Mouse (Mus musculus) Patski (cell line): ENCODE results near the gene Trp63. TPM values are rescaled to one million over a fixed set of nuclear protein-coding genes. Genes with fewer than 3 reads are reported as not detected.
A peak's percentile ranks its signal among the peaks of the same experiment; 100 is the strongest.

Experiments used
- ATAC-seq: fragments of 100-300 bp; one replicate; pipeline ENCODE4 v1.8.0; 2021
- CTCF ChIA-PET: fragments of 350-600 bp; sonication (Branson Sonifier 250); formaldehyde crosslinking; loops from one replicate; lab custom pipeline; 2022; ENCODE audit warnings: inconsistent platforms; lab: Charles Lee
- POLR2A ChIA-PET: fragments of 350-600 bp; sonication (Branson Sonifier 250); formaldehyde crosslinking; loops from one replicate; lab custom pipeline; 2022; ENCODE audit warnings: antibody characterized with exemption, inconsistent platforms; lab: Charles Lee
- DNase-seq: peaks from one replicate; pipeline ENCODE4 v3.0.0-alpha.2; 2011; ENCODE audit warnings: low read depth, low spot score
- H3K27me3 ChIP-seq: fragments of 371-371 bp; one replicate; pipeline ENCODE4 v1.5.1; 2021
- CTCF ChIP-seq: fragments of 100-300 bp; IDR thresholded peaks from one replicate; pipeline ENCODE4 v1.5.1; 2021
- in situ Hi-C: fragments of 300-500 bp; cut with MboI; formaldehyde crosslinking; loops from 3 replicates; pipeline ENCODE4 v1.11.1; 2018; ENCODE audit warnings: low pct_unique_long_range_greater_than_20kb, mixed read lengths
- polyA plus RNA-seq: library from polyadenylated mRNA; unstranded; gene quantifications from one replicate; pipeline ENCODE4 v1.2.3, GENCODE M21; 2021

Trp63 gene
- polyA plus RNA-seq, 1 experiment from 2014 or later = 0.03 TPM

- CTCF ChIA-PET = interaction anchor here (1.4 kb wide), 1 partner anchor 11 kb away, joined by 4 read pairs; no protein-coding TSS in a partner anchor
- ATAC-seq (no peak), DNase-seq (no peak)
- in situ Hi-C loops = no loop called here
- no peaks in the 10 kb centered on the region for H3K27me3 ChIP-seq
- TF ChIP-seq CTCF = no peak
- POLR2A ChIA-PET = interaction anchor here (0.9 kb wide), 1 partner anchor 108 kb away, joined by 3 read pairs; no protein-coding TSS in a partner anchor
These were observed 32.2 kb downstream of the Trp63 start for GRCm38 (mm10) chr16:25715790-25716189.

- POLR2A ChIA-PET = interaction anchor here (0.7 kb wide), 1 partner anchor 102 kb away, joined by 4 read pairs; no protein-coding TSS in a partner anchor
- no peaks in the 10 kb centered on the region for H3K27me3 ChIP-seq
- ATAC-seq = no peak
- in situ Hi-C loops = no loop called here
- no peak for TF ChIP-seq CTCF
- CTCF ChIA-PET = interaction anchor here (0.7 kb wide), 2 partner anchors 11 to 232 kb away, joined by 3 read pairs; no protein-coding TSS in a partner anchor
- no peak for DNase-seq
These were observed 39.6 kb downstream of the Trp63 start for GRCm38 (mm10) chr16:25723131-25723530.

GRCm38 (mm10) chr16:25727001-25727400, 43.4 kb downstream of the Trp63 start:
- POLR2A ChIA-PET = no interaction called here
- CTCF ChIA-PET = no interaction called here
- H3K27me3 ChIP-seq = no peaks in the 10 kb centered on the region
- in situ Hi-C loops = no loop called here
- ATAC-seq = no peak
- TF ChIP-seq CTCF = no peak
- no peak for DNase-seq

- in situ Hi-C loops = no loop called here
- DNase-seq = no peak
- ChIA-PET CTCF (no interaction called here), POLR2A (no interaction called here)
- H3K27me3 ChIP-seq = no peaks in the 10 kb centered on the region
- no peak for ATAC-seq
- no peak for TF ChIP-seq CTCF
These were observed 44.5 kb downstream of the Trp63 start for GRCm38 (mm10) chr16:25727957-25728506.

GRCm38 (mm10) chr16:25736912-25737311, 53.3 kb downstream of the Trp63 start:
- POLR2A ChIA-PET = no interaction called here
- TF ChIP-seq CTCF = no peak
- ATAC-seq = no peak
- CTCF ChIA-PET = no interaction called here
- DNase-seq = no peak
- in situ Hi-C loops = no loop called here
- no peaks in the 10 kb centered on the region for H3K27me3 ChIP-seq

GRCm38 (mm10) chr16:25737623-25738050, 54.1 kb downstream of the Trp63 start:
- ATAC-seq = no peak
- in situ Hi-C loops = no loop called here
- POLR2A ChIA-PET = no interaction called here
- CTCF ChIA-PET = no interaction called here
- no peak for TF ChIP-seq CTCF
- no peak for DNase-seq
- H3K27me3 ChIP-seq = no peaks in the 10 kb centered on the region

GRCm38 (mm10) chr16:25746807-25747206, 63.2 kb downstream of the Trp63 start:
- in situ Hi-C loops = no loop called here
- POLR2A ChIA-PET = no interaction called here
- DNase-seq (peak; percentile 13), ATAC-seq (no peak)
- CTCF ChIA-PET = no interaction called here
- no peak for TF ChIP-seq CTCF
- no peaks in the 10 kb centered on the region for H3K27me3 ChIP-seq

- in situ Hi-C loops = no loop called here
- POLR2A ChIA-PET = no interaction called here
- TF ChIP-seq CTCF = no peak
- no peaks in the 10 kb centered on the region for H3K27me3 ChIP-seq
- DNase-seq = no peak
- ATAC-seq = no peak
- CTCF ChIA-PET = no interaction called here
These were observed 68.3 kb downstream of the Trp63 start for GRCm38 (mm10) chr16:25751866-25752265.

- H3K27me3 ChIP-seq = no peaks in the 10 kb centered on the region
- DNase-seq = no peak
- no peak for ATAC-seq
- no peak for TF ChIP-seq CTCF
- CTCF ChIA-PET = no interaction called here
- in situ Hi-C loops = no loop called here
- POLR2A ChIA-PET = no interaction called here
These were observed 74.5 kb downstream of the Trp63 start for GRCm38 (mm10) chr16:25758108-25758507.

GRCm38 (mm10) chr16:25765549-25765948, 82.0 kb downstream of the Trp63 start:
- ATAC-seq (no peak), DNase-seq (no peak)
- H3K27me3 ChIP-seq = no peaks in the 10 kb centered on the region
- ChIA-PET CTCF (no interaction called here), POLR2A (no interaction called here)
- no peak for TF ChIP-seq CTCF
- in situ Hi-C loops = no loop called here

GRCm38 (mm10) chr16:25774611-25775010, 91.0 kb downstream of the Trp63 start:
- POLR2A ChIA-PET = no interaction called here
- TF ChIP-seq CTCF = no peak
- in situ Hi-C loops = no loop called here
- no peaks in the 10 kb centered on the region for H3K27me3 ChIP-seq
- CTCF ChIA-PET = no interaction called here
- no peak for ATAC-seq
- no peak for DNase-seq

- ChIA-PET CTCF (no interaction called here), POLR2A (no interaction called here)
- no peak for TF ChIP-seq CTCF
- DNase-seq (no peak), ATAC-seq (no peak)
- H3K27me3 ChIP-seq = no peaks in the 10 kb centered on the region
- in situ Hi-C loops = no loop called here
These were observed 93.9 kb downstream of the Trp63 start for GRCm38 (mm10) chr16:25777501-25777900.
